Mouse (Mus musculus): ENCODE results near the gene Kcnip4. TPM values are rescaled to one million over a fixed set of nuclear protein-coding genes. Genes with fewer than 3 reads are reported as not detected.

The Kcnip4 gene
- polyA plus RNA-seq, 1 experiment from 2014 or later, result 2.6 TPM

- H3K4me3 ChIP-seq (replicated peaks; ENCODE audit: low read length), result no peak overlapping the region
- H3K4me1 ChIP-seq (ENCODE audit: control insufficient read depth, insufficient read depth, low read length), result no peaks in the 10 kb centered on the region
- H3K36me3 ChIP-seq (ENCODE audit: control insufficient read depth, insufficient read depth, low read length), result no peaks in the 10 kb centered on the region
- H3K4me2 ChIP-seq (ENCODE audit: low read depth, low read length), result no peak overlapping the region
- no peaks in the 10 kb centered on the region for H3K9me3 ChIP-seq (replicated peaks; ENCODE audit: control insufficient read depth, low read length)
- H3K27ac ChIP-seq (ENCODE audit: low read length), result no peak overlapping the region
- no peak for ATAC-seq (ENCODE audit: insufficient read depth, low FRiP score)
- 75% methylated on average over 4 of the region's 4 CpGs for WGBS
- H3K9ac ChIP-seq (ENCODE audit: low read length), result no peak overlapping the region
- no peaks in the 10 kb centered on the region for H3K27me3 ChIP-seq (ENCODE audit: control insufficient read depth, insufficient read depth, low read length)
Observed at GRCm38 (mm10) chr5:49244414-49244813, 280.3 kb downstream of the Kcnip4 start.

- 88% methylated on average over 6 of the region's 6 CpGs for WGBS
- Histone ChIP-seq H3K36me3 (ENCODE audit: control insufficient read depth, insufficient read depth, low read length) (no peaks in the 10 kb centered on the region), H3K4me2 (ENCODE audit: low read depth, low read length) (no peak overlapping the region), H3K27ac (ENCODE audit: low read length) (no peak overlapping the region), H3K4me1 (ENCODE audit: control insufficient read depth, insufficient read depth, low read length) (no peaks in the 10 kb centered on the region), H3K9ac (ENCODE audit: low read length) (no peak overlapping the region), H3K9me3 (replicated peaks; ENCODE audit: control insufficient read depth, low read length) (no peaks in the 10 kb centered on the region), H3K27me3 (ENCODE audit: control insufficient read depth, insufficient read depth, low read length) (no peaks in the 10 kb centered on the region), H3K4me3 (replicated peaks; ENCODE audit: low read length) (no peak overlapping the region)
- ATAC-seq (ENCODE audit: insufficient read depth, low FRiP score), result no peak
Observed at GRCm38 (mm10) chr5:49241708-49242107, 283.0 kb downstream of the Kcnip4 start.

GRCm38 (mm10) chr5:49201164-49201756, 323.4 kb downstream of the Kcnip4 start:
- WGBS, result 60% methylated on average over 4 of the region's 4 CpGs
- H3K4me2 ChIP-seq (ENCODE audit: low read depth, low read length), result no peak overlapping the region
- no peaks in the 10 kb centered on the region for H3K9me3 ChIP-seq (replicated peaks; ENCODE audit: control insufficient read depth, low read length)
- H3K27me3 ChIP-seq (ENCODE audit: control insufficient read depth, insufficient read depth, low read length), result no peaks in the 10 kb centered on the region
- ATAC-seq (ENCODE audit: insufficient read depth, low FRiP score), result no peak
- no peak overlapping the region for H3K9ac ChIP-seq (ENCODE audit: low read length)
- H3K36me3 ChIP-seq (ENCODE audit: control insufficient read depth, insufficient read depth, low read length), result no peaks in the 10 kb centered on the region
- no peak overlapping the region for H3K27ac ChIP-seq (ENCODE audit: low read length)
- H3K4me3 ChIP-seq (replicated peaks; ENCODE audit: low read length), result no peak overlapping the region
- H3K4me1 ChIP-seq (ENCODE audit: control insufficient read depth, insufficient read depth, low read length), result no peaks in the 10 kb centered on the region

GRCm38 (mm10) chr5:49188236-49188635, 336.5 kb downstream of the Kcnip4 start:
- H3K9me3 ChIP-seq (replicated peaks; ENCODE audit: control insufficient read depth, low read length), result no peaks in the 10 kb centered on the region
- H3K4me2 ChIP-seq (ENCODE audit: low read depth, low read length), result no peak overlapping the region
- no peak overlapping the region for H3K27ac ChIP-seq (ENCODE audit: low read length)
- 37% methylated on average over 1 of the region's 1 CpGs for WGBS
- no peaks in the 10 kb centered on the region for H3K36me3 ChIP-seq (ENCODE audit: control insufficient read depth, insufficient read depth, low read length)
- H3K27me3 ChIP-seq (ENCODE audit: control insufficient read depth, insufficient read depth, low read length), result no peaks in the 10 kb centered on the region
- H3K4me1 ChIP-seq (ENCODE audit: control insufficient read depth, insufficient read depth, low read length), result no peaks in the 10 kb centered on the region
- no peak overlapping the region for H3K4me3 ChIP-seq (replicated peaks; ENCODE audit: low read length)
- H3K9ac ChIP-seq (ENCODE audit: low read length), result no peak overlapping the region
- ATAC-seq (ENCODE audit: insufficient read depth, low FRiP score), result no peak

- no peaks in the 10 kb centered on the region for H3K4me1 ChIP-seq (ENCODE audit: control insufficient read depth, insufficient read depth, low read length)
- H3K4me2 ChIP-seq (ENCODE audit: low read depth, low read length), result no peak overlapping the region
- H3K36me3 ChIP-seq (ENCODE audit: control insufficient read depth, insufficient read depth, low read length), result no peaks in the 10 kb centered on the region
- no peak overlapping the region for H3K27ac ChIP-seq (ENCODE audit: low read length)
- WGBS, result 65% methylated on average over 2 of the region's 2 CpGs
- H3K27me3 ChIP-seq (ENCODE audit: control insufficient read depth, insufficient read depth, low read length), result no peaks in the 10 kb centered on the region
- H3K4me3 ChIP-seq (replicated peaks; ENCODE audit: low read length), result no peak overlapping the region
- no peaks in the 10 kb centered on the region for H3K9me3 ChIP-seq (replicated peaks; ENCODE audit: control insufficient read depth, low read length)
- ATAC-seq (ENCODE audit: insufficient read depth, low FRiP score), result no peak
- H3K9ac ChIP-seq (ENCODE audit: low read length), result no peak overlapping the region
Observed at GRCm38 (mm10) chr5:49150116-49150811, 374.4 kb downstream of the Kcnip4 start.

- H3K36me3 ChIP-seq (ENCODE audit: control insufficient read depth, insufficient read depth, low read length), result no peaks in the 10 kb centered on the region
- H3K9ac ChIP-seq (ENCODE audit: low read length), result no peak overlapping the region
- H3K4me3 ChIP-seq (replicated peaks; ENCODE audit: low read length), result no peak overlapping the region
- no peak for ATAC-seq (ENCODE audit: insufficient read depth, low FRiP score)
- no peaks in the 10 kb centered on the region for H3K4me1 ChIP-seq (ENCODE audit: control insufficient read depth, insufficient read depth, low read length)
- H3K9me3 ChIP-seq (replicated peaks; ENCODE audit: control insufficient read depth, low read length), result no peaks in the 10 kb centered on the region
- H3K4me2 ChIP-seq (ENCODE audit: low read depth, low read length), result no peak overlapping the region
- 73% methylated on average over 2 of the region's 2 CpGs for WGBS
- no peak overlapping the region for H3K27ac ChIP-seq (ENCODE audit: low read length)
- no peaks in the 10 kb centered on the region for H3K27me3 ChIP-seq (ENCODE audit: control insufficient read depth, insufficient read depth, low read length)
Observed at GRCm38 (mm10) chr5:49149684-49150083, 375.0 kb downstream of the Kcnip4 start.

- H3K4me3 ChIP-seq (replicated peaks; ENCODE audit: low read length), result no peak overlapping the region
- H3K4me1 ChIP-seq (ENCODE audit: control insufficient read depth, insufficient read depth, low read length), result no peaks in the 10 kb centered on the region
- WGBS, result 84% methylated on average over 5 of the region's 5 CpGs
- H3K27me3 ChIP-seq (ENCODE audit: control insufficient read depth, insufficient read depth, low read length), result no peaks in the 10 kb centered on the region
- H3K9me3 ChIP-seq (replicated peaks; ENCODE audit: control insufficient read depth, low read length), result no peaks in the 10 kb centered on the region
- H3K27ac ChIP-seq (ENCODE audit: low read length), result no peak overlapping the region
- no peak overlapping the region for H3K4me2 ChIP-seq (ENCODE audit: low read depth, low read length)
- no peaks in the 10 kb centered on the region for H3K36me3 ChIP-seq (ENCODE audit: control insufficient read depth, insufficient read depth, low read length)
- ATAC-seq (ENCODE audit: insufficient read depth, low FRiP score), result no peak
- H3K9ac ChIP-seq (ENCODE audit: low read length), result no peak overlapping the region
Observed at GRCm38 (mm10) chr5:49095432-49095831, 429.3 kb downstream of the Kcnip4 start.

GRCm38 (mm10) chr5:49094945-49095344, 429.8 kb downstream of the Kcnip4 start:
- no peak overlapping the region for H3K9ac ChIP-seq (ENCODE audit: low read length)
- H3K4me1 ChIP-seq (ENCODE audit: control insufficient read depth, insufficient read depth, low read length), result no peaks in the 10 kb centered on the region
- no peak overlapping the region for H3K4me2 ChIP-seq (ENCODE audit: low read depth, low read length)
- no peak for ATAC-seq (ENCODE audit: insufficient read depth, low FRiP score)
- 62% methylated on average over 2 of the region's 2 CpGs for WGBS
- no peaks in the 10 kb centered on the region for H3K36me3 ChIP-seq (ENCODE audit: control insufficient read depth, insufficient read depth, low read length)
- H3K4me3 ChIP-seq (replicated peaks; ENCODE audit: low read length), result no peak overlapping the region
- no peaks in the 10 kb centered on the region for H3K9me3 ChIP-seq (replicated peaks; ENCODE audit: control insufficient read depth, low read length)
- H3K27me3 ChIP-seq (ENCODE audit: control insufficient read depth, insufficient read depth, low read length), result no peaks in the 10 kb centered on the region
- no peak overlapping the region for H3K27ac ChIP-seq (ENCODE audit: low read length)

GRCm38 (mm10) chr5:49094306-49094705, 430.4 kb downstream of the Kcnip4 start:
- Histone ChIP-seq H3K27ac (ENCODE audit: low read length) (no peak overlapping the region), H3K9me3 (replicated peaks; ENCODE audit: control insufficient read depth, low read length) (no peaks in the 10 kb centered on the region), H3K4me3 (replicated peaks; ENCODE audit: low read length) (no peak overlapping the region), H3K9ac (ENCODE audit: low read length) (no peak overlapping the region), H3K36me3 (ENCODE audit: control insufficient read depth, insufficient read depth, low read length) (no peaks in the 10 kb centered on the region), H3K4me2 (ENCODE audit: low read depth, low read length) (no peak overlapping the region), H3K4me1 (ENCODE audit: control insufficient read depth, insufficient read depth, low read length) (no peaks in the 10 kb centered on the region), H3K27me3 (ENCODE audit: control insufficient read depth, insufficient read depth, low read length) (no peaks in the 10 kb centered on the region)
- 72% methylated on average over 3 of the region's 3 CpGs for WGBS
- no peak for ATAC-seq (ENCODE audit: insufficient read depth, low FRiP score)

All from stomach, embryonic 16.5 days (tissue).